Mouse (Mus musculus) embryo, embryonic 9.5 days (tissue): ENCODE results near the gene Sf3a2.
A peak's percentile ranks its signal among the peaks of the same experiment; 100 is the strongest.

Experiments used
- DNase-seq: peaks from one replicate; pipeline ENCODE4 v3.0.0-alpha.2; 2017; ENCODE audit errors: extremely low spot score

The Sf3a2 gene

DNA sequence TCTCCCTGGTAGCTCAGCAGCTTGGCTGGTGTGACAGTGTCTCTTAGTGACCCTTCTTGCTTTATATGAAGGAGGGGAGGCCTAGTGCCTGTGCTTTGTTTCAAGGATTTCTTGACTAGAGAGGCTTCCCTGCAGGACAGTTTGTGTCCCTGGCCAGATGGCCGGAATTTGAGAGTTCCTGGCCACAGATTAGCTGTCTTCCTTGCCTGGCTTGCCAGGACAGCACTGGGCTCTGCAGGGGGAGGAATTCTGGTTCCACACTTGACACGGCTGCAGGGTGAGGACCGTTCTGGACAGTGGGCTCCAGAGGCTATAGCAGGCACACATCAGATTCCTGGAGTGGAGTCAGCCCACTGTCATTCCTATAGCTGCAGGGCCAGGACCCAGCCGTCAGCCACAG lies 22.3 kb upstream of the Sf3a2 start:
- no peak for DNase-seq

DNA sequence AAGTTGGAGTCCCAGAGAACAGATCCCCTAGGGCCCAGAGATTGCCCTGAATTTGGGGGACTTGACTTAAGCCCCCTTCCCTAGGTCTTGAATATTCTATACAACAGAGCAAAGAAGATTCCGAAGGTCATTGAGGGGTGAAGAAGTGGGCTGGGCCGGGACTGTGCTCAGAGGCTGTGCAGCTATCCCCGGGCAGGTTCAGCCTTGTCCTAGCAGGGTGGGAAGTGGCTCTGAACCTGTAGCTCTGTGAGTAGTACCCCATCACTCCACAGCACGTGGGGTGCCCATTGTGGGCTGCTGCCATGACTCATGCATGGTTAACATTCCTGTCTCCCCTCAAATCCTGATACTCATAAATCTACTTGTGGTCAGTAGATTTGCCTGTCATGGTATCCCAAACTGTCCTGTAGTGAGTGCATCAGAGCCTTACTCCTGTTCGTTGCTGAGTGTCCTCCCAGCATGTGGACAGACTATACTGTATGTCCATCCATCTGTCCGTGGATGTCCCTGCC lies 21.6 kb upstream of the Sf3a2 start:
- no peak for DNase-seq

- no peak for DNase-seq
Observed at GRCm38 (mm10) chr10:80777123-80777522, 20.9 kb upstream of the Sf3a2 start.

DNA sequence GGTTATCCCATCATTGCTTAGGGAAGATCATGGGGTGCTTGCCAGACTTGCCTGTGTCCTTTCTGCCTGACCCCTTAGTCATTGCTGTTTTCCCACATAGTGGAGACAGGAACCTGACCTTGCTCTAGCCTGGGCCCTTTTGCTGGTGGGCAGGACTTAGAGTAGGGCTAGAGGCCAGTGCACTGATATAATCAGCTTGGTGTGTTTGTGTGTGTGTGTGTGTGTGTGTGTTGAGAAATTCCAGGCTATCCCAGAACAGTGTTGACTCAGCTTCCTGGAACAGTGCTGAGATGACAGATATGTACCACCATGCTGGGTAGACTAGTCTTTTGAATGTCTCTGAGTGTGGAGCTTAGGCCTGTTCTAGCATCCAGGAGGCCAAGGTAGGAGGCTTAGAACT lies 18.4 kb upstream of the Sf3a2 start:
- DNase-seq: no peak

DNA sequence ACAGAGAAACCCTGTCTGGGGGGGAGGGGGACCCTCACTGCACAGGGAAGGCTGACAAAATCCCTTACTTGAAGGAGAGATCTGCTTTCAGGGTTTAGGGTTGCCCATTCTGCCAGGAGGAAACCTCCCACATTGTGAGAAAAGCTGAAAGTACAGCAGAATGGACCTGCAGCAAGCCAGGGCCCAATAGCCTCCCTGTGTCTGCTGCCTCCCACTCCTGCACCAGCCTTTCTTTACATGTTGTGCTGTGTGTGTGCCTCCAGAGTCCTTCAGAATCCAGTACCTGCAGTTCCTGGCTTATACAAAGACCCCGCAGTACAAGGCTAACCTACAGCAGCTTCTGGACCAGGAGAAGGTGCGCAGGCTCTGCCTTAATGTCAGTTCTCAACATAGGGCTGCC lies 13.7 kb upstream of the Sf3a2 start:
- no peak for DNase-seq

DNA sequence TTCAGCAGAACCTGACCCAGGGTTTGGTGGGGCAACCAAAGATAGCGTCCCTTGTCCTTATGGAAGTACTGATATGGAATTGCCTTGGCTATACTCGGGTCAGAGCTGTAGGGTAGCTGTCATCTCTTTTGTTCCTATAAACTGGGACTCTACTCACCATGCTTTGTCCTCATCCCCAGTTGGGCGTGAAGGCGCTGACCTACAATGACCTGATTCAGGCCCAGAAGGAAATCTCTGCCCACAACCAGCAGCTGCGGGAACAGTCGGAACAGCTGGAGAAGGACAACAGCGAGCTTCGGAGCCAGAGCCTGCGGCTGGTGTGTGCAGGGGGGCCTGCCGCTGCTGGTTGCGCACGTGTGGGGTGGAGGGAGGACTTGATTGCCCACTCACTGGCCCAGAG lies 13.1 kb upstream of the Sf3a2 start:
- DNase-seq: no peak

DNA sequence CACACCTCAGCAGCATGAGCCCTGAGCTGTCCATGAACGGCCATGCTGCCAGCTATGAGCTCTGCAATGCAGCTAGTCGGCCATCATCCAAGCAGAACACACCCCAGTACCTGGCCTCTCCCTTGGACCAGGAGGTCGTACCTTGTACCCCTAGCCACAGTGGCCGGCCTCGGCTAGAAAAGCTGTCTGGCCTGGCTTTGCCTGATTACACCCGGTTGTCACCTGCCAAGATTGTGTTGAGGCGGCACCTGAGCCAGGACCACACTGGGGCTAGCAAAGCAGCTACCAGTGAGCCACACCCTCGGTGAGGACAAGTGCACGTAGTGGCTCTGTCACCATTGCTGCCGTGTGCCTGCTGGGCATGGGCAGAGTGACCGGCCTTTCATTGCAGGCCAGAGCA lies 12.0 kb upstream of the Sf3a2 start:
- no peak for DNase-seq

DNA sequence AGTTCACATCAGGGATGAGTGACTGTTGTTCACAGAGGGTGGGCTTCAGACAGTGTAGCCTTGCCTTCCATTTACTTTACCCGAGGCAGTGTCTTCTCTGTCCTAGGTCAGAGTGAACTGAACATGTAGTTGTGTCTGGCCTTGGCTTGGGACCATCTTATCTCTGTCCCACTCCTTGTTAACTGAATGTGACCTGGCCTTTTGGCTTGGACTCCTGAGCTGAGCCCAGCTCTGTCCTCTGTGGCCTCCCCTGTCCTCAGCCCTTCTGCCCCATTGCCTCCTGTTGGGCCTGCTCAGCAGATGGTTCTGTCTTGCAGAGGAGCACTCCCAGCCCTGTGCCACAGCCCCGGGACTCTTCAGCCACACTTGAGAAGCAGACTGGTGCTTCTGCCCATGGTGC lies 10.5 kb upstream of the Sf3a2 start:
- no peak for DNase-seq

DNA sequence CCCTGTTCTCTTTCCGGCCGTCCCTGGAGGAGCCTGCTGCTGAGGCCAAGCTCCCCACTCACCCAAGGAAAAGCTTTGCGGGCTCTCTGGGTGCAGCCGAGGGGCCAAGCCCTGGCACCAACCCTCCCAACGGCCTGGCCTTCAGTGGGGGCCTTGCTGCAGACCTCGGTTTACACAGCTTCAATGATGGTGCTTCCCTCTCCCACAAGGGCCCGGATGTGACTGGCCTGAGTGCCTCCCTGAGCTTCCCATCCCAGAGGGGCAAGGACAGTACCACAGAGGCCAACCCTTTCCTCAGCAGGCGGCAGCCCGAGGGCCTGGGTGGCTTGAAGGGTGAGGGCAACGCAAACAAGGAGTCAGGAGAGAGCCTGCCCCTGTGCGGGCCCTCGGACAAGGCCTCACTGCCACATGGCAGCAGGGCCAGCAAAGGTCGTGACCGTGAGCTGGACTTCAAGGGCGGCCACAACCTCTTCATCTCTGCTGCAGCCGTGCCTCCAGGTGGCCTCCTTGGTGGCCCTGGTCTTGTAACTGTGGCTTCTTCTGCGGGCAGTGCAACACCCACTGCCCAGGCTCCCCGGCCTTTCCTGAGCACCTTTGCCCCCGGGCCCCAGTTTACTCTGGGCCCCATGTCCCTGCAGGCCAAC lies 7.1 kb upstream of the Sf3a2 start:
- no peak for DNase-seq

DNA sequence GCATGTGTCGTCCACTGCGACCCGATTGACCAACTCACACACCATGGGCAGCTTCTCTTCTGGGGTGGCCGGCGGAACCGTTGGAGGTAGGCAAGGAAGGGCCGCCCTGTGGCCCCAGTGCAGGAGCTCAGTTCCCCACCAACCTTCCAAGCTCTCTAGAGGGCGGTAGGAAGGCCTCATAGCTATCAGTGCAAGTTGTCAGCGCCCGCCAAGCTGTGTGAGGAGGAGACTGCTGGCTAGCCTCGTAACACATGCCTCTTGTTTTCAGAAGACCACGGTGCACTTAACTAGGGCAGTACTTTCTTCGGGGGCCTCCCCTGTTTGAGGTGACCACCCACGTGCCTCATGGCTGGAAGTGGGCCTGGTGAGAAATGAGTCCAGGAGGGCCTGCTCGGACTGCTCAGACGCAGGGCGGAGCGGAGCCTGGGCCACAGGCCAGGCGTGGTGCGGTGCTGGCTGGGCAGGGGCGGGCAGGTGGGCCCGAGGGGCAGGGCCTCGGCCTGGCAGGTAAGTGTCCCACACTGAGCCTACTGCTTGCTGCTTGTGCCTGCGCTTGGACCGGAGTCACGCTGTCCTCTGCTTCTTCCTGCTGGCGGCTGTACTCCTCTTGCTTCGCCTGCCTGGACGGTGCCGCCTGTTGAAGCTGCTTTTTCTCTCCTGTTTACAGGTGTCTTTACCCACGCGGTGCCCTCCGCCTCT lies 6.4 kb upstream of the Sf3a2 start:
- no peak for DNase-seq

GRCm38 (mm10) chr10:80792175-80793032 lies 5.6 kb upstream of the Sf3a2 start:
- DNase-seq: no peak

GRCm38 (mm10) chr10:80793033-80793784 lies 4.8 kb upstream of the Sf3a2 start:
- no peak for DNase-seq

DNA sequence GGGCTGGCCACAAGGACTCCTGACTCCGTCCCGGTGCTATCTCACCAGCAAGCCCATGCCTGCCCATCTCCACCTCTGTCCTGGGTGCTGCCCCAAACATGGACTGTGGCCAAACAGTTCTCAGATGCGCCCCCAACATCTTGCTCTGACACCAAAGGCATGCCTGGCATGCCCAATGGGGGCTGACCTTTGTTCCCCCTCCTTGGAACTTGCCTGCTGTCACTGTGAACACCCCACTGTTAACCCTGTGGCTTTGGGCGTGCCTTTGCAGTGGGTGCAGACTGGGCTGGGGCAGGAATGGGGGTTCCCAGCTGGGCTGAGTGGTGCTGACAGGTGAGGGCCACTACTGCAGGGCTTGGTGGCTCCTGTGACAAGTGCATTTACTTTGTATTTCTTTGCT lies 4.2 kb upstream of the Sf3a2 start:
- no peak for DNase-seq

DNA sequence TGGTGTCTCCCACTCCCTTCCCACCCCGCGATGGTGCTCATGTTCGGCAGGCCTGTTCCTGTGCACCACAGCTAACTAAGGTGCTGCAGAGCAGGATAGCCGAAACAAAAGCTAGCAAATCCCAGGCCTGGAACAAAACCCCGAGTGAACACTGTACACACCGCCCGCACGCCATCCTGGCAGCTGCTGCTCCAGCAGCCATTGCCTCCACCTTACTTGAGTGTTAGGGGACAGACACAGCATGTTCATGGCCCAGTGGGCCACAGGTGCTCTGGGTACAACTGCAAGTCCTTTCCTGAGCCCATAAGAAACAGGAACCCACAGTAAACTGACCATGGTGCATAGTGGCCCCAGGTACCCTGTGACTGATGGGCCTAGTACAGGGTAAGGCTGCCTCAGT lies 3.2 kb upstream of the Sf3a2 start:
- no peak for DNase-seq

DNA sequence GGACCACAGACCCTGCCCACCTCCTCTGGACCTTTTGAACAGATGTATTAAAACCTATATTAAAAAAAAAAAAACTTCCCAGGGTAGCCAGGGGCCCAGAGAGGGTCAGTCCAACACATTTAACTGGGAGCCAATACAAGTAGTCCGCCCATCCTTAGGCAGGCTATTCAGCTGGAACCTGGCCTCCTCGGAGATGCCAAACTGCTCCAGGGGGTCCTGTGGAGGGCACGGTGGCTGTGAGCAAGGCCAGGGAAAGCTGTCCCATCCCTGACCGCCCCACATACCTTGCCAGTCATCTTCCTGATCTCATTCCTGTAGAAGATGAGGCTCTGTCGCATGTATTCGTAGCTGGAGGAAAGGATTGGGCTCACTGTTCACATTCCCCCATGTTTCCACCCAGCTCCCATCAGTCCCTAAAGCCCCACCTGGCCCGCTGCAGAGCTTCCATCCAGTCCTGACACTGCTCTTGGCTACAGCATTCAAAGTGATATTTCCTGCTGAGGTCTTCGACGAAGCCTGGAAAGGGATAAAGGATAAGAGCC lies 1.6 kb upstream of the Sf3a2 start:
- DNase-seq: no peak

DNA sequence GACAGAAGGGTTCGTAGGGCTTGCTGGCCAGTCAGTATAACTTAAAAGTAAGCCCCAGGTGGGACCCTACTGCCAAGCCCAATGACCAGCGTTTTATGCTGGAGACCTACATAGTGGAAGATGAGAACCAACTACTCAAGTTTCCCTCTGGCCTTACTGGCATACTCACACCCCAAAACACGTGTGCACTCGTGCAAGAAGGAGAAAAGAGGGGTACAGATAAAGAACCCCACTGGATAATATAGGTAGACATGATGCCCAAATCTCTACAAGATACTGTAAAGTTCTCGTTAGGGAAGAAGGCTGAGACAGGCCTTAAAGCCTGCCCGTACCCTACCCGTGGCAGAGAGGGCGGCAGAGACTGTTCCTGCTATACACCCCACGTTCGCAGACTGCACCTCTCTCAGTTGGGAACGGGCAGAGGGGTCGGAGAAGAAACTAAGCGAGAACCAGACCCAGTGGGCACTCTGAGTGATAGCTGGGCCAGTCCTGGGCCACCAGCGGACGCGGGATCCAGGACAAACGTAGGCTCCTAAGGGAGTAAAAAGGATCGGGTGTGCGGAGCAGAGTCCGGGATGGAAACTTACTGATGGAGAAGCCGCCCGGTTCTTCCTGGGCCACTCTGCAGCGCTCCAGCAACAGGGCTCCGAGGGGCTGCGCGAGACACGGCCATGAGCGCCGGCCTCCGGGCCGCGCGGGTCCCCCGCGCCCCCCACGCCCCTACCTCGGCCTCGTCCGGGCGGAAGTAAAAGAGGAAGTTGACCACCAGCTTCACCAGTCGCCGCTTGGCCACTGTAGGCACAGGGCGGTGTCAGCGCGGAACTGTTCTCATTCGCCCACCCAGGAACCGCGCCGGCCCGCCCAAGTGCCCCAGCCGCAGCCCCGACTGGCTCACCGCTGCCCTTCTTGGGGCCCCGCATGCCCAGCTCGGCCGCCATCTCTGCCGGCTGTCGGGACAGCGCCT lies 530 bp upstream of the Sf3a2 start:
- DNase-seq: peak; percentile 42

- no peak for DNase-seq
Observed at GRCm38 (mm10) chr10:80799070-80799566, 1.1 kb downstream of the Sf3a2 start.

DNA sequence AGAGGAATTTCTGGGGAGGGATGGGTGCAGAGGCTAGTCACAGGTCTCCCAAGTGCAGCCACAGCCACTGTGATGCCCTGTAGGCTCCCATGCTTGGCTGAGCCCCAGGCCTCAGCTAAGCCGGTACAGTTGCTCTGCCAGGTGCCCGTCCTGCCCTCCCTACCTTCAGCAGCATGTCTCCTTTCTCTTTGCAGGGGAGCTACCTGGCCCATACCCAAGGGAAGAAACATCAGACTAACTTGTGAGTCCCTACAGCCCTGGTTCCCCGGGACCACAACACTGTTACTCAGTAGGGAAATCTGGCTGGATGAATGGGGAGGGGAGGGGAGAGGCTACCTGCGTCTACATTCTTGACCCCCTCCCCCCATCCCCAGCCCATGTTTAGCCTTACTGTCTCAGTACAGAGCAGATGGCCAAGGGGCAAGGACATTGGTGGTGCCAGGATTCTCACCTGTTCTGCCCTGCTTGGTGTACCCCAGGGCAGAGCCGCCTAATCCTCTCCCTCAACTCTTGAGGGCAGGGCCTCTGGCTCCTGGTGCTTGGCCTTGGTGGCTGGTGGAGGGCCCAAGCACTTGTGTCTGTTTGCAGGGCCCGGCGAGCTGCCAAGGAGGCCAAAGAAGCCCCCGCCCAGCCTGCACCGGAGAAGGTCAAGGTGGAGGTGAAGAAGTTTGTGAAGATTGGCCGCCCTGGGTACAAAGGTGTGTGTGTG lies 4.4 kb downstream of the Sf3a2 start:
- DNase-seq: no peak

DNA sequence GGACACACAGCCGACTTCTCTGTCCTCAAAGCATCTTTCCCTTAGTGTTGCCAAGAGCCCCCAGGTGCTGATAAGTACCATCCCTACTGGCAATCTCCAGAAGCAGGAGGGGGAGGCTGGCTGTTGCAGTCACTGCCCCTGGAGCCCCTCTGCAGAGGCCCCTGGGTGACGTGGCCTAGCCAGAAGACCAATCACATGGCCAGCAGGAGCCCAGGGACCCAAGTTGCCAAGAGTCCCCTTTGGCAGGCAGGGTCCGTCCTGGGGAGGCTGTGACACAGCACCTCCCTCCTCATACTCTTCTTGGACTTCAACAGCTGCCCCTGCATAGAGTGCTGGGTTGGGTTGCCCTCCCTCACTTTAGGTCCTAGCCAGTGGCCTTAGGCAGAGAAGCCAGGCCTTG lies 5.0 kb downstream of the Sf3a2 start:
- no peak for DNase-seq

- no peak for DNase-seq
Observed at GRCm38 (mm10) chr10:80804340-80804739, 6.3 kb downstream of the Sf3a2 start.
